Mouse (Mus musculus) embryo, embryonic 11 days (tissue): Measurements from ENCODE around the gene Dnmt3a.

Experiments used
- DNase-seq: peaks from one replicate; pipeline ENCODE4 v3.0.0-alpha.2; 2015

The Dnmt3a gene

DNA sequence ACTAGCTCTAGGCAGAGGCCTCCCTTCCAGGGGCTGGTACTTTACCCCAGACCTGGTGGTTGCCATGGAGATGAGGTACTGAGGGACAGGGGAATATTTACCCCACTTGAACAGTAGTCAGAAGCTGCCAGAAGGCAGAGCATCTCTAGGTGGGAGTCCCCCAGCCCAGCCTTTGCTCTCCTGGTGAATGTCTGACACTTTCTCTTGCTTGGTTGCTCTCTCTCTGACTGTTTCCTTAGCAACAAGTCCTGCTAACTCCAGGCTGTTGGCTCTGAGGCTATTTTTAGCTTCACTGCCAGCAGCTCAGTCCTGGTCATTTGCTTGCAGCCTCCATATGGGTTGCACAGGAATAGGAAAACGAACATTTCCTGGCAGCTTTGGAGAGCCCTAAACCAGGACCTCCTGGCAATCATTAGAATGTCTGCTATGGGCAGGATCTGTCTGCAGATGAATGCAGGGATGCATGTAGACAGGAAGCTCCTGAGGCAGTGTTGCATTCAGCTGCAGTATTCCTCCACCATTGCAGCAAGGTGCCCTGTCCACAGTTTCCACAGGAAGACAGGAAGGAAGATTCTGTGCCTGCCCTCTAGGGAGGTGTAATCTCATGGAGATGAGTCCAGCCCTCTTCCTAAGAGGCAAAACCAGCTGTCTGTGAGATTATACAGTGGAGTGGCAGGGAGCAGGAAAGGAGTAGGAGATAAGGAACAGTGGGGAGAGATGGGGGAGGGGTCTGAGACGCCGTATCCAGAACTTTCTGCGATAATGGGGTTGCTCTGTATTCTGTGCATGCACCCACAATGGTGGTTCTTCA is 81.9 kb downstream of the Dnmt3a start:
- peak; percentile 69 for DNase-seq

DNA sequence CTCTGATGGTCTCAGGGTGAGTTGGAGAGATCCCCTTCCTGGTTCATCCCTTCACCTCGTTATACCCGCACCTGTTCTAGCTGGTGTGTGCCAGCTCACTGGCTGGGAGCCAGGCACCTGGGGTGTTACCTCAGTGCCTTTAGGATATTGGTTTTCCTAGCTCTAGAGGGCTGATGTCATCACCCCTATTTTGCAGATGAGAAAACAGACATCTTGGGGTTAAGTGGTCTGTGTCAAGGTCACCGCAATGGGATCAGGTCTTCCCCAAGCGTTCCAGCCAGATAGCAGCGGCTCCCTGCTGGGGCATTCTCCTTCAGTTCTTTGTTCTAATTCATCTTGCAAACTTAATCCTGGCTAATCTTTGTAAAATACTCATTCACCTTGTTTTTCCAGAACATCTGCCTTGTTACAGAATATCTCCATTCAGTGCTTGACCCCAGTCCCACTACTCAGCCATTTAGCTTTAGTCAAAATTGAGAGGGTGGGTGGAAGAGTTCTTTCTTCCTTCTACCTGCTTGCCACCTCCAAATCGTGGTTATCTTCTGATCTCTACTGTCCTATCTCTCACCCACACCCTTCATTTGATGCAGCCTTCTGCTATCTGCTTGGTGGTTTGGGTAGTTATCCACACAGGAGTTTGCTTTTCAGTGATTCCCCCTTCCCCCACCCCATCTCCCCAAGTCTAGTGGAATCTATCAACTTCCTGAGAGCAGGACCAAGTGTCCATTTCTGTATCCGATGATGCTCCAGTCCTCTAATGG is 84.2 kb downstream of the Dnmt3a start:
- DNase-seq, result no peak

DNA sequence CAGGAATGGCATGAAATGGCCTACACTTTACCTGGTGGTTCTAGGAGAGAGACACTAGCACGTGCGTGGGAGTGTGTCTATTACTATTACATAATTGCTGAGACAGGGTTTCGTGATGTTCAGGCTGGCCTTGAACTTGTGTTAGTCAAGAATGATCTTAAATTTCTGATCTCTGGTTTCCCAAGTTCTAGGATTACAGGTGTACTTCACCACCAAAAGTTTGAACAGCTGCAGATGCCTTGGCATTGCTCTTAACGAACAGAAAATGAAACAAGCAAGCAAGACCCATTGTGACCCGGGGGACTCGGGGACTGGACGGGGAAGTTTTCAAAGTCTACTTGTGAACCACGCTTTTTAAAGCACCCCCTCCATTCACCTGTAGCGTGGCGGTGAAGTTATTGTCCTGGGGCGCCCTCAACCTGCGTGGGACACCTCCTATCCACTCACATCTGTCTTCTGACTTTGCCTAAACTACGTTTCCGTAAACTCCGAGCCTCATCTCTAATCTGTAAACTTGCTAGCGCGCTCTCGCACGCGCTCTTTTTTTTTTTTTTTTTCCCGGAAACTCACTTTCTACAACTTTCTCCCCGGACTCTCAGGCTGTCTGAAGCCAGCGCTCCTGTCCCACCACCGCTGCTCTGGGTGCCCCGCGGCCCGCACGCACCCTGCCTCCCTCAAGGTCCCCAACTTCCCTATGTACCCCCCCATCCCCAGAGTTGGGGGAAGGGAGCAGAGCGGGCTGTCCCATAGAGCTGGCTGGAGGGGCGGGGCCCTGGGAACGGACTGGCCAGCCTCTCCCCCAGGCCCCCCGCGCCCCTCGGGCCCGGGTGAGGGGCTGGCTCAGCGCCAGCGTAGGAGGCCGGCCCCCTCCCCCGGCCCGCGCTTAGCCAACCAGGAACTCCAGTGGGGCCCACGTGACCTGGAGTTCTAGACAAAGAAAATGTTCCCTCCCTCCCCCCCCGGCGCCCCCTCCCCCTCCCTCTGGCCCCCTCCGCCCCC is 85.2 kb downstream of the Dnmt3a start:
- DNase-seq, result peak; percentile 97

DNA sequence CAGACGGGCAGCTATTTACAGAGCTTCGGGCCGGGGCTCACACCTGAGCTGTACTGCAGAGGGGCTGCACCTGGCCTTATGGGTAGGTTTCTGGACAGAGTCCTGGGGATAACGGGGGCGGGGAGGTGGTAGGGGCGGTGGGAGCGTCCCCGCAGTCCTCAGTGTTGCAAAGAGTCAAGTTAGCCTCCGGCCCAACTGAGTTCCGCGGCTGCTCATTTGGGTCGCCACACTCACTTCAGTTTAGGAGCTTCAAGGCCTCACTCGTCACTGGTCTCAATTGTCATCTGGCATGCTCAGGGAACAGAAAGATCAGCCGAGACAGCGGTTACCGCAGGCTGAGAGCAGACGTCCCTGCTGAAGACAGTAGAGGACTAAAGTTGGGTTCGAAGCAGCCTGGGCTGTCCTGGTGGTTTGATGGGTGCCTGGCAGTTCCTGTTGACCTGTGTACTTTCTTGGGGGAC is 86.0 kb downstream of the Dnmt3a start:
- no peak for DNase-seq

DNA sequence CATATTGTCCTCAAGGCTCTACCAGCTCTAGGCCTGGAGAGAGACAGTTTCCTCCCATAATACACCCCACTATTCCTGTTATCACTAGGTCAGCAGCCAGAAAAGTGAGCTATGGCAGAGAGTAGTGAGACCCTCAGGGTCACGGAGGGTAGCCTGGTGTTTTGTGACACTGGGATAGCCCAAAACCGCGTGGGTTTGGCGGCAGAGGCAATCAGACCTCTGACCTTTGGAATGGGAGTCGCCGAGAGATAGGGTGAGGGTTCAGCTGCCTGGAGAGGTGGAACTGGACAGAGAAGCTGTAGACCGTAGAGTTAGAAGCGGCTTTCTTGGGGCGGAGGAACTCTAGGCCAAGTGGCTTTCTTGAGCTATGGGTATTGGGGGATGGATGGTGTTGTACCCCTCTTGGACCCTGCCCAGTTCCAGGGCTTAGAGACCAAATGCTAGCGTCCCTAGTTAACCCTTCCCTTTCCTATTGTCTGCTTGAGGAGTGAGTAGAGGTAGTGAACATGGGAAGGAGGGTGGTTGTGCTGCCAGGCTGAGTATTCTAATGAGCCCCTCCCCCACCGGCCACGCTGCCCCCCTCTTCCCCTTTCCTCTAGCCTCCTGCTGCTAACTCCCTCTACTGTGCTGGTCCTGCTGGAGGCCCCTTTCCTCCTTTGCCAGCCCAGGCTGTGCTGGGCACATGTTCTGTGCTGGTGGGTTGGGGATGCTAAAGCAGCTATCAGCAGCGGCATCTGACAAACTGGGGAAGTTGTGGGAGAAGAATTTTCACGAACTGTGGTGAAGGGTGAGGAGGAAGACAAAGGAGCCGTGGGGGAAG is 86.6 kb downstream of the Dnmt3a start:
- DNase-seq, result peak; percentile 59

DNA sequence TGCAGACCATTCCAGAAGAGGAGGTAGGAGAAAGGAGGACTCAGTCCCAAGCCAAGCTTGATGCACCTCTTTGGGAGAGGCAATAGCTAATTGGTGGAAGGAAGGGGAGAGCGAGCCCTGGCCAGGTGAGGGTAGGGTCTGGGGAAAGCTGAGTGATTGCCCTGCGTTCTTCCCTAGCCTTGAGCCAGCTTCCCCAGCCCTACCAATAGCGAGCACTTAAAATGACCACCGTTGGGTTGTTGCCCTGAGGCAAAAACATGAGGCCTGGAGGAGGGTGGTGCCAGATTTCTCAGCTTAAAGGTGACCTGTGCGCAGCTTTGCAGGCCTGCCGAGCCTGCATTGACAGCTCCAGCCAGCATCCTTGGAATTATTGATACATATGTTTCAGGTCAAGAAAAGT is 87.5 kb downstream of the Dnmt3a start:
- DNase-seq, result no peak

DNA sequence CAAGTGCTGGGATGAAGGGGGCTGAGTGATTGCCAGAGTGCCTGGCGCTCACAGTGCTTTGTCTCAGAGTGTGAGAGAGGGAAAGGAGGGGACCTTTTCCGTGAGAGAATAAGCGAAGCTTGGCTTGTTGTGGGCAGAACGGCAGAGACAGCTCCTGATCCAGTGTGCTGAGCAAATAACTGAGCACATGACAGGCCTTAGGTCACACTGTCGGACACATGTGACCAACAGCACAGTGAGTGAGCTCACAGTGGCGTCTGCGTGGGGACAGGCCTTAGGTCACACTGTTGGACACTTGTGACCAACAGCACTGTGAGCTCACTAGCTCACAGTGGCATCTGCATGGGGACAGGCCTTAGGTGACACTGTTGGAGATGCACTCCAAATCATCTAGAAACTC is 88.7 kb downstream of the Dnmt3a start:
- no peak for DNase-seq

DNA sequence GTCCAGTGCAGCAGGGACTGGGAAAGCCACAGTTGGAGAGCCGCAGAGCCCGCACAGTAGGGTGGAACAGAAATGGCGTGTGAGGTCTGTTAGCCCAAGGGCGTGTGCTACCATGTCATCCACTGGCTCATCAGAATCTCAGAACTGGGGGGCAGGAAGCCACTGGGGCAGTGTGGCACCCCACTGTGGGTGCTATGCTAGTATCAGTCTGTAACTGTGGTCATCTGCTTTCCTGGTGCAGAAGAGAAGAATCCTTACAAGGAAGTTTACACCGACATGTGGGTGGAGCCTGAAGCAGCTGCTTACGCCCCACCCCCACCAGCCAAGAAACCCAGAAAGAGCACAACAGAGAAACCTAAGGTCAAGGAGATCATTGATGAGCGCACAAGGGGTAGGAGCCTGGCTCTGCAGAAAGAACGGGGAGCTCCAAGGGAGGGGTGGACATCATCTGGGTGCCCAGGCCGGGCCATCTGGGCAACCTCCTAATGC is 91.3 kb downstream of the Dnmt3a start:
- no peak for DNase-seq

DNA sequence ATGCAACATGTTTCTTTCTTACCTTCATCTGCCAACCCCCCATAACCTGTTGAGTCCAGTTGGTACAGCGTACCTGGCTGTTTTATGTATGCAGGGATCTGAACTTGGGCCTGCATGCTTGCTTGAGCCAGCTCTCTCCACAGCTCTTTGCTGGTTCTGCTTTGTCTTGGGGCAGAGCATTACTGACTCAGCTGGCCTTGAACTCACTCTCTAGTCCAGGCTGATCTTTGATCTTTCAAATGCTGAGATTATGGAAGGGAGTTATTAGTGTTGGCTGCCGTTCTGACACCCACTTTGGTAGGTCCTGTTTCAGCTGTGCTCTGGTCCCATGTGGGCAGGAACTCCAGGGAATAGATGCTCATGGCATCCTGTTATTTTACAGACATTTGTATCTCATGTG is 93.0 kb downstream of the Dnmt3a start:
- DNase-seq, result no peak

DNA sequence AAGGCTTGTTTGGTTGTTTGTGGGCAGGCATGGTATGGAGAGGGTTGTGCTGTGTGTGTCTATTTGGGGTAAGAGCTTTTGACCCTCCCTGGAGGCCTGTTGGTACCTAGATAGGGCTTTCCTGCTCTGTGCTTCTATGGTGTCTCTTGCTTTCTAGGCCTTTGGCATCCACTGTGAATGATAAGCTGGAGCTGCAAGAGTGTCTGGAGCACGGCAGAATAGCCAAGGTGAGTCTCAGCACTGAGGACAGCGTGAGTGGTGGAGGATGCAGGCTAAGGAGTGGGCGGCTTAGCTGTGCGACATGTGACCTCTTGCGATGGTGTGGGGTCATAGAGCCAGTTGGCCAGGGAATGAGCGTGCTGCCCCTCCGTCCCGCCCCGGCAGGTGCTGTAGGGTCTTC is 99.6 kb downstream of the Dnmt3a start:
- no peak for DNase-seq

DNA sequence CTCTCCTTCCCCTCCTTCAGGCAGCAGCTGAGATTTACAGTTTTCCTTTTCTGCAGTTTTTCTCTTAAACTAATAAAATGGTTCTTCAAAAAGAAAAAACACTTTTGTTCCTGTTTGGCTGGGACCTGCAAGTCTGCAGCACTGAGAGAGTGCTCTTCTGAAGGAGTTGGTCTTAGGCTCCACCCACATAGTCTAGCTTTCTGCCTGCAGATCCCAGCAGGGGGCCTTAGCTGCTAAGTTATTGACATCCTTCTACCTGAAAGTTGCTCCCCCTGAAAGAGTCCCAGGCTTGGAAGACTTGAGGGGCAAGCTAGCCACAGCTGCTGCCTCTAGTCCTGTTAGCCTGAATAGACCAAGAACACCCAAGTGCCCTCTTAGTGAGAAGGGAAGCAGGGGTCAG is 100.5 kb downstream of the Dnmt3a start:
- no peak for DNase-seq

DNA sequence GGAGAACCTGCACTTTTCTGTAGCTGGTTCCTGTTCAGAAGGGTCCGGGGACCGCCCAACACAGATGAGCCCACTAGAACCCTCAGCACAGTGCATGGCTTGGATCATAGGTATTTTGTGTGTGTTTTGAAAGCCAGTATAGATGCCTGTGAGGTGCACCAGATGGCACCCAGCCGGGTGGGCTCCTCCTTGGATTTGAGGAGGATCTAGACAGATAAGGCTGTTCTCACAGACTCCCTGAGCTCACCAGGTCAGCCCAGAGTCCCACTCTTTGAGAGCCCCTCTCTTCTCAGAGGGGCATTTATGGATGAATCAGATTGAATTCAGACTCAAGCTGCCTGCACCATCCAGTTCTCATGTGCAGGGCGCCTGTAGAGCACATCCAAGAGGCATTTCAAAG is 101.2 kb downstream of the Dnmt3a start:
- DNase-seq, result no peak

DNA sequence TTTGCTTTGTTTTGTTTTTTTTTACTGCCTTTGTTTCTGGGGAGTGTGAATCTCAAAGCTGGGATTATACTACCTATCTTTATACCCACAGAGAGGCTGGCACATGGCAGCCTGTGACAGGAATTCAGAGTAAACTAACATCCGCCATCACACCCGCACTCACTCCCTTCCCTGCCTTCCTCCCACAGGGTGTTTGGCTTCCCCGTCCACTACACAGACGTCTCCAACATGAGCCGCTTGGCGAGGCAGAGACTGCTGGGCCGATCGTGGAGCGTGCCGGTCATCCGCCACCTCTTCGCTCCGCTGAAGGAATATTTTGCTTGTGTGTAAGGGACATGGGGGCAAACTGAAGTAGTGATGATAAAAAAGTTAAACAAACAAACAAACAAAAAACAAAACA is 101.6 kb downstream of the Dnmt3a start:
- DNase-seq, result no peak

DNA sequence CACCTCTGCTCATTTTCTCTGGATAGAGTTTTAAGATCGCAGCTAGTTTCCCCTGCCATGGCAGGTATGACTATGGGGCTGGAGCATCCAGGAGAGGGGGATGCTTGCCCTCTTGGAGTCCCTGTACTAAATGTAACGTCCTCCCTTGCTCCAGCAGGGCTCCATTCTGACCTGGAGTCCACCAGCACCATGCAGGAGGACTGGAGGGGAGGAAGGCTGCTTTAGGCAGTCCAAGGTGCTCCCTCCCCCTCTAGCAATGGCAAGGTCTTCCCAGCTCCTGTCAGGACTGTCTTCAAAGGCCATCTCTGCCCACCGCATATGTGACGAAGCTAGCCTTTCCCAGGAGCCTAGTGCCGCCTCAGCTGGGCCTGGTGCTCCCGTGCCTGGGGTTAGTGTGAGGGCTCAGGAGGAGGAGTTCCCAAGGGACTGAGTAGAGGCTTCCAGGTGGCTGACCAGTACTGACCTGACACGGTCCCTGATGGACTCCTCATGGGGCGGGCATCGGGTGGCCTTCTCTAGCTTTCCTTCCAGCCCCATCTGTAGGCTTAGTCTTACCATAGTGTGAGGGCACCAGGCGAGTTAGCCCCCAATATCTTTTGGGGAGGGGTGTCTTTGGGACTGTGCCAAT is 104.8 kb downstream of the Dnmt3a start:
- no peak for DNase-seq

DNA sequence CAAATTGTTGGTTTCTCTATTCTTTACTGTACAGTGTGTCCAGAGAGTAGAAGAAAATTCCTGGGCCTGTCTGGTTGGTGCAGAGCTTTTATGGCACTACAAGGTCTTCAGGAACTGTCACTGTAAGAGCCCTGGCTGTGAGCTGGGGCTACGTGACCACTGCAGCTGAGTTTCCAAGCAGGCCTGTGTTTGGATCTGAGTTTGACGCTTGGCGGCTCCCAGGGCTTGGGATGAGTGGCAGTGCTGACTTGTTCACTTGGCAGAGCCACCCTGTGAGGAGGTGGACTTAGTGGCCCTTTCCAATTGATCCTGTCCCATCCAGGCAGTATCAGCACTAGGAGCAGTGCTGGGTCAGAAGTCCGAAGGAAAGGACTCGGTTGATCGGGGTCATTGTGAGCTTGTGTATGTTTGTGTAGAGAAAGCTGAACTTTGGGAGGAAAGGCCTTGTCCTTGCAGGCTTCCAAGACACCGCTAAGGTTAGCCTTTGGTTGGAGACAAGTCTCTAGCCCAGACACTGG is 106.1 kb downstream of the Dnmt3a start:
- no peak for DNase-seq

DNA sequence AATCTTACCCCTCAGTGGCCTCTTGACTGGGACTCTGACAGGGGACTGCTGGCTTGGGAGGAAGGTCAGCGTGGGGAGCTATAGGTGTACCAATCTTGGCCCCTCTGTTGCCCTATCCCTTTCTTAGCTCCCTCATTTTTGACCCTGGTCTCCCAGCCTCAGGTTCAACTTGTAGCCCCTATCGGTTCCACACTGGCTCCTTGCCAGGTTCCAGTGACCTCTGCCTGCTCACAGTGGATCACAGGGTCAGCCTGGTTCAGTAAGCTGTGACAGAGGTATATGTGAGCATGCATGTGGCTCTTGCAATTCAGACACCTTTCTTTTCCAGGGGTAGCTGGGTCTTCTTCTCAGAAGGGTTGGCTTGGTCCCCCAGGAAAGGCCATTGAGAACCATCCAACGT is 110.0 kb downstream of the Dnmt3a start:
- DNase-seq, result no peak

DNA sequence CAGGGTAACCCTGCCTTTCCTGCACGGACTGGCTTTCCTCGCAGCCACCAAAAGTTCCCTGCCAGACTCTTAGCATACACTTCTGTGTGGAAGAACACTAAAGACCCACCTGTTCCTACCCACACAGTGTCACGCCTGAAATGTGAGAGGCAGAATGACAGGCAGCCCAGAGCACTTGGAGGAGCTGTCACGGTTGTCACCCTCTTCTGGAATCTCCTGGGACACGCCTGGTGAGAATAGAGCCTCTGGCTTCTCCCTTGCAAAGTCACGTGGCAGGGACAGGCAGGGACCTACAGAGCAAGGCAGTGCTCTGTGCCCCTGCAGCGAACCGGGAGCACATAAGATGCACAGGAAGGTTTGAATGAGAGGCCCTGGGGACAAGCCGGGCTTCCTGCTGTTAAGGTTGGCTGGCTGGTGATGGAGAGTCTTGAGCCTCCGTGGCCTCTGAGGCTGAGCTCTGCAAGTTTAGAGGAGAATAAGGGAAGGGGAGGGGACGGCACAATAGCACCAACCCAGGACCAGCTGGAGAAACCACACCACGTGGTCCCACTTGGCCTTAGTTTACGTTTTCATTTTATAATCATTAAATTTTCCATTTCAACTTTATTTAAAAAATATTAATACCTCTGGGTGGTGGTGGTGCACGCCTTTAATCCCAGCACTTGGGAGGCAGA is 112.0 kb downstream of the Dnmt3a start:
- peak; percentile 26 for DNase-seq

DNA sequence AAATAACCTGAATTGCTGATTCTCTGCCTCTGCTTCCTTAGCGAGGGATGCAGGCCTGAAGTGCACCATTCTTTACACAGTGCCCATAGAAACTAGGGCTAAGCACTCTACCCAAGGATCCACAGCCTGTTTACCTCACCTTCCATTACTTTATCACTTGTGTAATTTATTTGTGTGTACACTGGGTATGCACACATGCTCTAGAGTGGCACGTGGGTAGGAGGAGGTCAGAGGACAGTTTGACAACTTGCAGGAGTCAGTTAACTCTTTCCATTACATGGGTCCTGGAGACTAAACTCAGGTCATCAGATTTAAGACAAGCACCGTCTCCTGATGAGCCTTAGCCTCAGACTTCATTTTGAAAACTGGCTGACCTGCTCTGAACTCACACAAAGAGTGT is 112.8 kb downstream of the Dnmt3a start:
- no peak for DNase-seq

DNA sequence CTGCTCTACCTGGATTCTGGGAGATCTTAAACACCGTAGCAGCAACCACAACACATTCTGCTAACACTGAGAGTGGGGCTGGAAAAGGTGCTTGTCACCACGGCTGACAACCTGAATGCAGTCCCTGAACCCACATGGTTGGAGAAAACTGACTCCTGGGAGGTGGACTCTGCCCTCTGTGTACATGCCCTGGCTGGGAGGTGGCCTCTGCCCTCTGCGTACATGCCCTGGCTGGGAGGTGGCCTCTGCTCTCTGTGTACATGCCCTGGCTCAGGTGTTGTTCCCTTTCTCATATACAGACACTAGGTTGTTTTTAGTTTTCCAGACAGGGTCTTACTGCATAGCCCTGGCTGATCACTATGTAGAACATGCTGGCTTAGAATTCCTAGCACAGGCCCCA is 113.6 kb downstream of the Dnmt3a start:
- DNase-seq, result no peak

DNA sequence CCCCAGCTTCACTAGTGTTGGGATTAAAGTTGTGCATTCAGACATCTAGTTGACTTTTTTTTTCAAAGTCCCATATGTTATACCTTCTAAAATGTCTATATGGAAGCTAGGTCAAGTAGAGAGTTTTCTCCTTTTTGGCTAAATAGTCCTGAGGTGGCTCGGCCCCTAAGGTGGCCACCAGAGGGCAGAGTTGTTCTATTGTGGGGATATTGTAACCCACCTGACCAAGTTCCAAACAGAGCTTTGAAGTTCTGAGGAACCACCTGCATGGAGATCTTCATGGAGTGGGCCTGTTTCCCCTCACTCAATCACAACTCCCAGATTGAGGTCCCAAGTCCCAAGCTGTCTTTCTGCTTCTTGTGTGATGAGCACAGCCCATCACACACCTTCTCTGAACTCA is 120.3 kb downstream of the Dnmt3a start:
- peak; percentile 82 for DNase-seq

DNA sequence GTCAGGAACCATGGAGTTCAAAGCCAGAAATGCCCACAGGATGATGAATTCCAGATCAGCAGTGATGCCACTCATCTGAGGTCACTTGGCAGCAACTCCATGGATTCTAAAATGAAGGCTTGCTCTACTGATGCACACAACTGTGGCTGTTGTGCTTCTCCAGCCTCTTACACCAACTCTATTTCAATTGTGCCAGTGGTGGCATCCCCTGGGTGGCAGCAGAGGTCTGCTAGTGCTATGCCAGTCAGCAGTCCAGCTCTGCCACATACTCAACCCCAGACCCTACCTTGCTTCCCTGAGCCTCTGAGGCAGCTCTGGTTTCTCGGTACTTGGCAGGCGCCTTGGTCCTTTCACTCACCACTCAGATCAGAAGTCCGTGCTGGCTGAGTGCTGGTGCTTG is 123.0 kb downstream of the Dnmt3a start:
- no peak for DNase-seq
